Mouse (Mus musculus) layer of hippocampus, adult 11-12 months (tissue): ENCODE measurements at regions not wholly inside any gene's neighbourhood (a gene's known extent, or its start where the extent isn't known, plus 50 kb on each side); places are given as distances from the start of the nearest gene placed in this dataset.

Source experiments
- DNase-seq: peaks from one replicate; pipeline ENCODE4 v3.0.0; 2022; ENCODE audit warnings: low spot score

- DNase-seq: no peak
These were observed 65.4 kb downstream of the Vegfa start for GRCm38 (mm10) chr17:45966736-45967135.

GRCm38 (mm10) chr17:45964031-45964430, 68.1 kb downstream of the Vegfa start:
- no peak for DNase-seq

GRCm38 (mm10) chr17:45963332-45963731, 68.8 kb downstream of the Vegfa start:
- DNase-seq: no peak

GRCm38 (mm10) chr17:45961626-45962319, 70.4 kb downstream of the Vegfa start:
- DNase-seq: no peak

- DNase-seq: no peak
These were observed 73.9 kb downstream of the Vegfa start for GRCm38 (mm10) chr17:45958094-45958881.

- DNase-seq: no peak
These were observed 76.7 kb downstream of the Vegfa start for GRCm38 (mm10) chr17:45955481-45955880.

- DNase-seq: no peak
These were observed 77.3 kb downstream of the Vegfa start for GRCm38 (mm10) chr17:45954824-45955223.

GRCm38 (mm10) chr17:45953523-45953922, 78.6 kb downstream of the Vegfa start:
- no peak for DNase-seq

GRCm38 (mm10) chr17:45950533-45951164, 81.5 kb downstream of the Vegfa start:
- DNase-seq: no peak

- no peak for DNase-seq
These were observed 83.0 kb downstream of the Vegfa start for GRCm38 (mm10) chr17:45949141-45949540.

- DNase-seq: no peak
These were observed 83.7 kb downstream of the Vegfa start for GRCm38 (mm10) chr17:45948314-45948935.

- no peak for DNase-seq
These were observed 87.2 kb downstream of the Vegfa start for GRCm38 (mm10) chr17:45945005-45945404.

- DNase-seq: no peak
These were observed 88.9 kb downstream of the Vegfa start for GRCm38 (mm10) chr17:45943244-45943643.

- DNase-seq: no peak
These were observed 90.2 kb downstream of the Vegfa start for GRCm38 (mm10) chr17:45941890-45942375.

- DNase-seq: no peak
These were observed 91.9 kb downstream of the Vegfa start for GRCm38 (mm10) chr17:45940121-45940813.

- no peak for DNase-seq
These were observed 93.9 kb downstream of the Vegfa start for GRCm38 (mm10) chr17:45938284-45938683.

- DNase-seq: no peak
These were observed 95.6 kb downstream of the Vegfa start for GRCm38 (mm10) chr17:45936577-45936976.

- no peak for DNase-seq
These were observed 96.9 kb downstream of the Vegfa start for GRCm38 (mm10) chr17:45935291-45935690.

- DNase-seq: no peak
These were observed 98.2 kb downstream of the Vegfa start for GRCm38 (mm10) chr17:45934002-45934401.

GRCm38 (mm10) chr17:45933034-45933433, 99.1 kb downstream of the Vegfa start:
- no peak for DNase-seq

GRCm38 (mm10) chr17:45932611-45933010, 99.6 kb downstream of the Vegfa start:
- DNase-seq: no peak

GRCm38 (mm10) chr17:45929591-45929990, 102.6 kb downstream of the Vegfa start:
- no peak for DNase-seq
